Mouse (Mus musculus): ENCODE measurements around the gene Id3. TPM values are rescaled to one million over a fixed set of nuclear protein-coding genes. Genes with fewer than 3 reads are reported as not detected.
A peak's percentile ranks its signal among the peaks of the same experiment; 100 is the strongest.
"Not testable (repeated sequence)": the region's sequence is repeated elsewhere in the genome, so short reads cannot be mapped to it uniquely, and the experiment has no call there.

The Id3 gene
- polyA plus RNA-seq (2014; fragmentation: Nextera tagmentation; extraction: Ambion mirVana), result 156 and 196 TPM in 2 replicates

GRCm38 (mm10) chr4:136143193-136143976 lies at the start of gene Id3:
Id3 (plus strand) TSS chr4:136143497.
- peak; percentile 80 for ATAC-seq (ENCODE audit: low read depth)
- peak within 1 kb of the TSS; percentile 84 for H3K27ac ChIP-seq (ENCODE audit: low read depth, low read length)
- H3K4me2 ChIP-seq (ENCODE audit: low read depth, low read length), result peak within 1 kb of the TSS; percentile 82
- peak within 1 kb of the TSS; percentile 71 for H3K9ac ChIP-seq (replicated peaks; ENCODE audit: low read depth, low read length)
- no peaks in the 10 kb centered on the region for H3K9me3 ChIP-seq (ENCODE audit: control insufficient read depth, low read length)
- WGBS, result under 1% methylated on average over 39 of the region's 39 CpGs
- peak within 1 kb of the TSS; percentile 58 for H3K4me3 ChIP-seq (ENCODE audit: low read depth, low read length)
- peaks cover 22% of the 10 kb centered on the region for H3K4me1 ChIP-seq (ENCODE audit: control insufficient read depth, insufficient read depth, low read length)
- H3K27me3 ChIP-seq (ENCODE audit: control insufficient read depth, insufficient read depth, low read length), result peaks cover 3% of the 10 kb centered on the region; the same call in 1 of the 2 replicates
- H3K36me3 ChIP-seq (ENCODE audit: control insufficient read depth, insufficient read depth, low read length), result no peaks in the 10 kb centered on the region

DNA sequence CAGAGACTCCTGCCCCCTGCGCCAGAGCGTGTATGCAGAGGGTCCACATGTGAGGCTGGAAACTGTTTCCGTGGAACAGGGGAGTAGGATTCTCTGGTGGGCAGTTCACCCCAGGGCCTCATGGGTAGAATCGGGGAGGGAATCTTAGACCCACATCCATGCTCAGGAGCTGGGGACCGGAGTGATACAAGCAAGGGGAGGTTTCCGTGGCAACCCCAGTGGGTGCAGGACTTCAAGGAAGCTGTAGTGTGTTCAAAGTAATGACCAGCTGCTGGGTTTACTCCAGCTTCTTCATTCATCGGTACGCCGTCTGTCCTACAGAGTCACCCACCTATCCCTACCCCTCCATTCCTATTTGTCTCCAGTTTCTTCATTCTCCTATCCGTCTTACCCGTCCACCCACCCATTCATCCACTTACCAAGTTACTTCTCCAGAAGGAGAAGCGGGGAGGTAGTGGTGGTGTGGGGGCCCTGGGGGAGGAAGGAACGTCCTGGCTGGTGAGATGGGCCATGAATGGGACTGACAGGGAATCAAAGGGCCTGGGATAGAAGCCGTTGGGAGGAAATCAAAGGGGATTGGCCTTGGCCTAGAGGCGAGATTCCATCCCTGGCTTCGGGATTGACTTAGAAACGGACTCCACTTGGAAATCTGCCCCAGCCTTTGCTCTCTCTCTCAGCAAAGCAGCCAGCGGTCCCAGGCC lies 48.6 kb upstream of the Id3 start:
- H3K27ac ChIP-seq (ENCODE audit: low read depth, low read length), result no peak overlapping the region
- H3K4me1 ChIP-seq (ENCODE audit: control insufficient read depth, insufficient read depth, low read length), result no peaks in the 10 kb centered on the region
- H3K9ac ChIP-seq (replicated peaks; ENCODE audit: low read depth, low read length), result no peak overlapping the region
- H3K4me3 ChIP-seq (ENCODE audit: low read depth, low read length), result no peak overlapping the region
- H3K27me3 ChIP-seq (ENCODE audit: control insufficient read depth, insufficient read depth, low read length), result no peaks in the 10 kb centered on the region
- peak; percentile 69 for ATAC-seq (ENCODE audit: low read depth)
- H3K36me3 ChIP-seq (ENCODE audit: control insufficient read depth, insufficient read depth, low read length), result no peaks in the 10 kb centered on the region
- WGBS, result 64% methylated on average over 18 of the region's 18 CpGs
- no peaks in the 10 kb centered on the region for H3K9me3 ChIP-seq (ENCODE audit: control insufficient read depth, low read length)
- H3K4me2 ChIP-seq (ENCODE audit: low read depth, low read length), result no peak overlapping the region

- no peaks in the 10 kb centered on the region for H3K4me1 ChIP-seq (ENCODE audit: control insufficient read depth, insufficient read depth, low read length)
- no peaks in the 10 kb centered on the region for H3K36me3 ChIP-seq (ENCODE audit: control insufficient read depth, insufficient read depth, low read length)
- no peak overlapping the region for H3K27ac ChIP-seq (ENCODE audit: low read depth, low read length)
- no peak for ATAC-seq (ENCODE audit: low read depth)
- no peak overlapping the region for H3K4me3 ChIP-seq (ENCODE audit: low read depth, low read length)
- H3K4me2 ChIP-seq (ENCODE audit: low read depth, low read length), result no peak overlapping the region
- no peaks in the 10 kb centered on the region for H3K27me3 ChIP-seq (ENCODE audit: control insufficient read depth, insufficient read depth, low read length)
- H3K9ac ChIP-seq (replicated peaks; ENCODE audit: low read depth, low read length), result no peak overlapping the region
- no peaks in the 10 kb centered on the region for H3K9me3 ChIP-seq (ENCODE audit: control insufficient read depth, low read length)
- 81% methylated on average over 9 of the region's 9 CpGs for WGBS
Observed at GRCm38 (mm10) chr4:136095490-136096105, 47.7 kb upstream of the Id3 start.

DNA sequence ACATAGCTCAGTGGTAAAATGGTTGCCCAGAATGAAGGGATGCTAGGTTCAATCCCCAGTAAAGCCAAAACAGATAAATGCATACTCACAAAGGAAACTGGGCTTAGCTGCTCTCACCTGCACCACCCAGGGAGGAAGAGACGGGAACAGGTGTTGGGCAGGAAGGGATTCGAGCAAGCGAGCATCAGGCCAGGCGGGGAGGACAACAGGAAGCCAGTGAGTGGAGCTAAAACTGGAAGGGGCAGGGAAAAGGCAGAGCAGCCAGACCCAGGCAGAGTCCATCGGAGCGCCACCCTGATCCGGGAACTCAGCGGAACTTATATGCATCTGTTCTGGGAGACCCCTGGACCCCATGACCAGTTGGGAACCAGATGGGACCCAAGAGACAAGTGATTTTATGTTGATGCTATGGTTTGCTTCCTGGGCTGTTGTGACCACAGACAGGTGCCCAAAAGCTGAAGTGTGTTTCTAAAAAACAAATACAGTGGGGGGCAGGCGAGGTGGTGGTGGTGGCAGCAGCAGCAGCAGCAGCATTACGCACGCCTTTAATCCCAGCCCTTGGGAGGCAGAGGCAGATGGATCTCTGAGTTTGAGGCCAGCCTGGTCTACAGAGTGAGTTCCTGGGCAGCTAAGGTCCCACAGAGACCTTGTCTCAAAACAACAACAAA lies 46.7 kb upstream of the Id3 start:
- no peaks in the 10 kb centered on the region for H3K36me3 ChIP-seq (ENCODE audit: control insufficient read depth, insufficient read depth, low read length)
- no peaks in the 10 kb centered on the region for H3K4me1 ChIP-seq (ENCODE audit: control insufficient read depth, insufficient read depth, low read length)
- no peaks in the 10 kb centered on the region for H3K9me3 ChIP-seq (ENCODE audit: control insufficient read depth, low read length)
- no peak overlapping the region for H3K4me2 ChIP-seq (ENCODE audit: low read depth, low read length)
- no peaks in the 10 kb centered on the region for H3K27me3 ChIP-seq (ENCODE audit: control insufficient read depth, insufficient read depth, low read length)
- ATAC-seq (ENCODE audit: low read depth), result no peak
- no peak overlapping the region for H3K27ac ChIP-seq (ENCODE audit: low read depth, low read length)
- whole genome bisulfite sequencing, result 76% methylated on average over 11 of the region's 11 CpGs
- H3K9ac ChIP-seq (replicated peaks; ENCODE audit: low read depth, low read length), result no peak overlapping the region
- no peak overlapping the region for H3K4me3 ChIP-seq (ENCODE audit: low read depth, low read length)

- Histone ChIP-seq H3K9me3 (ENCODE audit: control insufficient read depth, low read length) (no peaks in the 10 kb centered on the region), H3K27me3 (ENCODE audit: control insufficient read depth, insufficient read depth, low read length) (no peaks in the 10 kb centered on the region), H3K4me2 (ENCODE audit: low read depth, low read length) (no peak overlapping the region), H3K9ac (replicated peaks; ENCODE audit: low read depth, low read length) (no peak overlapping the region), H3K27ac (ENCODE audit: low read depth, low read length) (no peak overlapping the region), H3K36me3 (ENCODE audit: control insufficient read depth, insufficient read depth, low read length) (no peaks in the 10 kb centered on the region), H3K4me1 (ENCODE audit: control insufficient read depth, insufficient read depth, low read length) (no peaks in the 10 kb centered on the region), H3K4me3 (ENCODE audit: low read depth, low read length) (no peak overlapping the region)
- 93% methylated on average over 3 of the region's 3 CpGs for WGBS
- ATAC-seq (ENCODE audit: low read depth), result no peak
Observed at GRCm38 (mm10) chr4:136098446-136098845, 44.9 kb upstream of the Id3 start.

DNA sequence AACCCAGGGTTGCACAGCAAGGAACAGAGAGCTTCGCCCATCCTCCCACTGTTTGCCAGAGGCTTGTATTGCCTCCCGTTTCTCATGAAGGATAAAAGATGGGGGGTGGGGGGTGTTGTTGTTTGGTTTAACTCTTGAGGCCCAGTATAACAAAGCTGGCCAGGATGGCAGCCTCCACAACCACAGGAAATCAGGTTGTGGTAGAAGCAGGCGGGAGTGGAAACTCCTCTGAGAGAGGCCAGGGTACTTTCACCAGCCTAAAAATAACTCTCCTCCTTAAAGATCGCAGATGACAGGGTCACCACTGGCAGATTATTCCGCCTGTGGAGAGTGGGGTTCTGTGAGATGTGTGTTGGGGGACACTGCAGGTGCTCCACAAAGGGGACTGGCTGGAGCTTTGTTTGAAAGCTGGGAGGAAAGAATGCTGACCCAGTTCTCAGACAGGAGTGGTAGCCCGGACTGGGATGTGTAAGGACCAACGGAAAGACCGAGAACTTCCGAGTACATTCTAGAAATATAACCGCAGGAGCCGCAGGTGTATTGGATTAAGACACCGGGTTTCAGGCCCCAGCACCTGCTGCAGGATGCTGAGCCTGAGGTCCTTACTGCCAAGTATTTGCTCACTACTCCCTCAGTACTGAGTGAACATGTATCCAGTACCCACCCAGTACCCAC lies 42.8 kb upstream of the Id3 start:
- Histone ChIP-seq H3K36me3 (ENCODE audit: control insufficient read depth, insufficient read depth, low read length) (no peaks in the 10 kb centered on the region), H3K9ac (replicated peaks; ENCODE audit: low read depth, low read length) (no peak overlapping the region), H3K4me3 (ENCODE audit: low read depth, low read length) (no peak overlapping the region), H3K4me2 (ENCODE audit: low read depth, low read length) (no peak overlapping the region), H3K4me1 (ENCODE audit: control insufficient read depth, insufficient read depth, low read length) (peaks cover 10% of the 10 kb centered on the region), H3K27ac (ENCODE audit: low read depth, low read length) (no peak overlapping the region), H3K27me3 (ENCODE audit: control insufficient read depth, insufficient read depth, low read length) (no peaks in the 10 kb centered on the region), H3K9me3 (ENCODE audit: control insufficient read depth, low read length) (no peaks in the 10 kb centered on the region)
- 78% methylated on average over 12 of the region's 12 CpGs for WGBS
- no peak for ATAC-seq (ENCODE audit: low read depth)

GRCm38 (mm10) chr4:136101753-136102152 lies 41.5 kb upstream of the Id3 start:
- H3K9ac ChIP-seq (replicated peaks; ENCODE audit: low read depth, low read length); H3K9me3 ChIP-seq (ENCODE audit: control insufficient read depth, low read length); H3K4me2 ChIP-seq (ENCODE audit: low read depth, low read length); ATAC-seq (ENCODE audit: low read depth); H3K27me3 ChIP-seq (ENCODE audit: control insufficient read depth, insufficient read depth, low read length); H3K4me3 ChIP-seq (ENCODE audit: low read depth, low read length); H3K4me1 ChIP-seq (ENCODE audit: control insufficient read depth, insufficient read depth, low read length); H3K36me3 ChIP-seq (ENCODE audit: control insufficient read depth, insufficient read depth, low read length); H3K27ac ChIP-seq (ENCODE audit: low read depth, low read length): not testable (repeated sequence)
- WGBS, result 86% methylated on average over 4 of the region's 4 CpGs

GRCm38 (mm10) chr4:136104590-136105337 lies 38.5 kb upstream of the Id3 start:
- Histone ChIP-seq H3K27ac (ENCODE audit: low read depth, low read length) (0 out of 2 replicates have a peak overlapping the region, but pooled peaks have one; percentile 8), H3K4me3 (ENCODE audit: low read depth, low read length) (no peak overlapping the region), H3K9me3 (ENCODE audit: control insufficient read depth, low read length) (no peaks in the 10 kb centered on the region), H3K4me1 (ENCODE audit: control insufficient read depth, insufficient read depth, low read length) (peaks cover 10% of the 10 kb centered on the region), H3K27me3 (ENCODE audit: control insufficient read depth, insufficient read depth, low read length) (no peaks in the 10 kb centered on the region), H3K4me2 (ENCODE audit: low read depth, low read length) (peak overlapping the region; percentile 8; the same call in 1 of the 2 replicates), H3K9ac (replicated peaks; ENCODE audit: low read depth, low read length) (peak overlapping the region; percentile 41; the same call in 1 of the 2 replicates), H3K36me3 (ENCODE audit: control insufficient read depth, insufficient read depth, low read length) (no peaks in the 10 kb centered on the region)
- peak; percentile 38 for ATAC-seq (ENCODE audit: low read depth)
- WGBS, result 5% methylated on average over 18 of the region's 18 CpGs
